Mouse (Mus musculus): ENCODE results near the gene Gm6902. TPM values are rescaled to one million over a fixed set of nuclear protein-coding genes. Genes with fewer than 3 reads are reported as not detected.
"Not testable (repeated sequence)": the region's sequence is repeated elsewhere in the genome, so short reads cannot be mapped to it uniquely, and the experiment has no call there.

Gm6902 gene
- polyA plus RNA-seq (2015; fragmentation: Nextera tagmentation; extraction: Ambion mirVana), result not detected in 2 replicates

DNA sequence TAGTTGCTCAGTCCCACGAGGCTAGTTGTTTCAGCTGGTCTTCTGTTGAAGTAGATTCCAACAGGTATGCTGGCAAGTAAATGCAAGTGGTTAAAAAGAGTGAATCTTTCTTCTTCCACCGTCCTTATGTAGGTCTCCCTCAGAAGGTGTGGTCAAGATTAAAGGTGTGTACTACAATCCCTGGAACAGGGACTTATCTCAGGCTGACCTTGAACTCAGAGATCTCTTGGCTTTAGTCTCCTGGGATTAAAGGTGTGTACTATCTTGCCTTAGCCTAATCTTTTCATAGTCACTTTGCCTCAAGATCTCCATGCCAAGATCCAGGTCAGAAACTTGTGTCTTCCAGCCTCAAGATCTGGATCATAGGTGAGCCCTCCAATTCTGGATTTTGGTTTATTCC, at the start of gene Gm6902:
Gm6902 (minus strand) TSS at position 101 of the 400 bp plus-strand sequence.
- H3K4me2 ChIP-seq; H3K4me3 ChIP-seq (replicated peaks); H3K9me3 ChIP-seq (replicated peaks); H3K27ac ChIP-seq (replicated peaks); ATAC-seq (ENCODE audit: insufficient read depth); H3K27me3 ChIP-seq; H3K9ac ChIP-seq; H3K36me3 ChIP-seq (replicated peaks); H3K4me1 ChIP-seq (replicated peaks): not testable (repeated sequence)
- no CpG with 5 or more reads among the region's 2 CpGs for WGBS (ENCODE audit: insufficient replicate concordance)

DNA sequence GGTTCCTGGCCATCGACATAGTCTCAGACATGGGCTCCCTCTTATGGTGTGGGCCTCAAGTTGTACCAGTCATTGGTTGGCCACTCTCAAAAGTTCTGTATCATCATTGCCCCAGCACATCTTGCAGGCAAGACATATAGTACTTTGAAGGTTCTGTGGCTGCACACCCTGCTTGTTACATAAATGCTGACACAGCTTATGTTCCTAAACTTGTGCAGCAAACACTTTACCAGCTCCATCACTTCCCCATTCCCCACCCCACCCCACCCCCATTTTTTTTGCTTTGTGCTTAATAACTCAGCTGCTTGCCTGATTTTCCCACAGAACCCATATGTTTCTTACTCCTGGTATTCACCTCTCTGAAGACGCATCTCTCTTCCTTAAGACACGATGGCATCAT, 22.2 kb upstream of the Gm6902 start, which contains the start of gene Nlrp4e:
Nlrp4e (plus strand) TSS at position 301 of the 400 bp plus-strand sequence.
- not testable (repeated sequence) for H3K36me3 ChIP-seq (replicated peaks); H3K9ac ChIP-seq; H3K27ac ChIP-seq (replicated peaks); ATAC-seq (ENCODE audit: insufficient read depth); H3K9me3 ChIP-seq (replicated peaks); H3K4me2 ChIP-seq; H3K4me3 ChIP-seq (replicated peaks); H3K27me3 ChIP-seq; H3K4me1 ChIP-seq (replicated peaks)
- 61% methylated on average over 3 of the region's 3 CpGs for WGBS (ENCODE audit: insufficient replicate concordance)

DNA sequence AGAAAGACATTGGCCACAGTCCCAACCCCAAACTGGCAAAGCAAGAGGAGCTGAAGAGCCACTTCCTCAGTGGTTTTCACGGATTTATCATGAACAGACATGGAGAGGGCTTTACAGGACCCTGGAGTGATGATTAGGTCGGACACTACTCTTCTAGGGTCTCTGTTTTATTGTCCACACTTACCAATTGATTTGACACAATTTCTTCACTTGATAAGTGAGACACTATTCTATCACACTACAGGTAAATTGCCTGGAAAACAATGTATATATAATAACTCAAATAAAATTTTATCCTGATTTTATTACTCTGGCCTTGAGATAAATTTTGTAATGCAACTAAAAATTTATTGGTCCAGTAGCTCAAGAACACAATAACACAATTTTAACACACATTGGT, 27.1 kb downstream of the Gm6902 start, which contains the start of gene Vmn1r166:
Vmn1r166 (minus strand) TSS at position 101 of the 400 bp plus-strand sequence.
- not testable (repeated sequence) for H3K4me1 ChIP-seq (replicated peaks); H3K4me3 ChIP-seq (replicated peaks); H3K9ac ChIP-seq; H3K27me3 ChIP-seq; H3K4me2 ChIP-seq; ATAC-seq (ENCODE audit: insufficient read depth); H3K9me3 ChIP-seq (replicated peaks); H3K36me3 ChIP-seq (replicated peaks); H3K27ac ChIP-seq (replicated peaks)
- WGBS (ENCODE audit: insufficient replicate concordance), result no CpG with 5 or more reads among the region's 2 CpGs

Other genes starting within 250 kb of the Gm6902 start
- gene Vmn1r163, start 223.4 kb downstream of the Gm6902 start, polyA plus RNA-seq (2015; fragmentation: Nextera tagmentation; extraction: Ambion mirVana), result not detected in 2 replicates
- gene Gm8720, start 211.4 kb downstream of the Gm6902 start, polyA plus RNA-seq (2015; fragmentation: Nextera tagmentation; extraction: Ambion mirVana), result not detected in 2 replicates
- not detected in 2 replicates for gene Gm10662, start 134.4 kb downstream of the Gm6902 start, polyA plus RNA-seq (2015; fragmentation: Nextera tagmentation; extraction: Ambion mirVana)
- gene Vmn1r165, start 61.6 kb downstream of the Gm6902 start, polyA plus RNA-seq (2015; fragmentation: Nextera tagmentation; extraction: Ambion mirVana), result not detected in 2 replicates
- gene Vmn1r166, start 27.2 kb downstream of the Gm6902 start, polyA plus RNA-seq (2015; fragmentation: Nextera tagmentation; extraction: Ambion mirVana), result not detected in 2 replicates
- not detected in 2 replicates for gene Nlrp4e, start 22.3 kb upstream of the Gm6902 start, polyA plus RNA-seq (2015; fragmentation: Nextera tagmentation; extraction: Ambion mirVana)
- not detected in 2 replicates for gene Nlrp5, start 107.0 kb upstream of the Gm6902 start, polyA plus RNA-seq (2015; fragmentation: Nextera tagmentation; extraction: Ambion mirVana)
- not detected in 2 replicates for gene Vmn1r167, start 228.3 kb upstream of the Gm6902 start, polyA plus RNA-seq (2015; fragmentation: Nextera tagmentation; extraction: Ambion mirVana)

Data from liver, embryonic 15.5 days (tissue).